Mouse (Mus musculus): ENCODE measurements around the gene Bahd1.

- TF ChIP-seq CTCF (IDR thresholded peaks at IDR 0.05; ENCODE audit: control insufficient read depth, insufficient read depth, insufficient replicate concordance, low read depth, low read length) (no peak), POLR2A (IDR thresholded peaks at IDR 0.05; ENCODE audit: control insufficient read depth, low read depth, low read length) (no peak)
Observed at GRCm38 (mm10) chr2:118881956-118882355, 18.2 kb upstream of the Bahd1 start.
